Mouse (Mus musculus): Measurements from ENCODE around the gene 2700097O09Rik.

DNA sequence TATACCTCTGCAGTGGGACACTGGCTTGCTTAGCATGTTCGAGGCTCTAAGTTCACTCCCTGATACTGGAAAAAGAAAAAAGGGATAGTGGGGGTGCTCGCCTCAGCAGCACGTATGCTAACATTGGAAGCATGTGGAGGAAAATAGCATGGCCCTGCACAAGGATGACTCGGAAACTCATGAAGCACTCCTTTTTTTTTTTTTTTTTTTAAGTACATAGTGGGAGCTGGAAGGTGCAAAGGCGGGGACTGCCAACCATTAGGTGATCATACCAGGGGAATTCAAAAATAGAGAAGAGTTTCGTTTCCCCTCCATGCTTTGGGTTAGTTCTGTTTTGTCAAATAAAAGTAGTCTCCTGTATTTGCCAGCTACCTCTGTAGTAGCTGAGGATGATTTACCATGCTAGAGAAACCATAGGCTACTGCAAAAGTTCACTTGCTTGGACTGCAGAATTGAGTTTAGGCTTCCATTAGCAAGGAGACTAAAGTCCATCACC, 82.9 kb downstream of the 2700097O09Rik start:
- TF ChIP-seq CTCF (IDR thresholded peaks at IDR 0.05; ENCODE audit: low read depth) (no peak), EP300 (optimal IDR thresholded peaks at IDR 0.05) (no peak)
